Comparison of ENCODE assay signal across 3 mouse cellular contexts in the genomic region with DNA sequence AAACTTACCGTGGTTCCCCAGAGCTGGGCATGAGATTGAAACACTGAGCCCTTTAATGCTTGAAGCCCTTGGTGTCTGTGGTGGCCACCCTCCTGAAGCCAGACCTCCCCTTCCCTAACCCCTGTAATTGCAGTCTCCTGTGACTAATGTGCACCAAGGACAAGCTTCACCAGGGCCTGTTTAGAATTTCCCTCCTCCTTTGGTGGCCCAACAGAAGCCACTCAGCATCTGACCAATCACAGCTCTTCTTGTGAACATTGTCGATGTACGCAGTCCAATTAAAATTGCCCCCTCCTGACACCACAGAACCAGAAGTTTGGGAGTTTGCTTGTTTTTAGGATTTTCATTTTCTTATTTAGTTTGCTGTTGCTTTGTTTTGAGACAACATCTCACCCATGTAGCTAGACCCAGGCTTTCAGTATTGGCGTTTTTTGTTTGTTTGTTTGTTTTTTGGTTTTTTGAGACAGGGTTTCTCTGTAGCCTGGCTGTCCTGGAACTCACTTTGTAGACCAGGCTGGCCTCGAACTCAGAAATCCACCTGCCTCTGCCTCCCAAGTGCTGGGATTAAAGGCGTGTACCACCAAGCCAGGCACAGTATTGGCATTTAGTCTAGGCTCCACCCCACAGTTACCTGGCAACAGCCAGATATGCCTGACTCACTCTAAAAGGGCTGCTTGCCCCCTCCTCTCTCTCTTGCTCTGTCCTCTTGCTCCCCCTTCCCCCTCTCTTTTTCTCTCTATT. TPM values are rescaled to one million over a fixed set of nuclear protein-coding genes. Genes with fewer than 3 reads are reported as not detected.
"Had no signal": no experiment of that assay in that cellular context is flagged by ENCODE, and none has a peak within 500 bp of the region (broad histone marks: within the 10 kb centered on the region; RNA-seq: fewer than 3 reads in every experiment).

No protein-coding gene starts in this region.

RNA-seq across cellular contexts. Expression of a gene that starts 0.9 kb away (rescaled TPM):
- total RNA-seq: left cerebral cortex, postnatal 14 days; left cerebral cortex, postnatal 4 days had no signal
- polyA plus RNA-seq: neural tube, embryonic 12.5 days had no signal
